Mouse (Mus musculus) lung, embryonic 16.5 days (tissue): Measurements from ENCODE around the gene Sgsm2. TPM values are rescaled to one million over a fixed set of nuclear protein-coding genes. Genes with fewer than 3 reads are reported as not detected.

Experiments
- ATAC-seq: fragments of 200-750 bp; cut with Nextera tagmentation; 2 replicates; pipeline ENCODE4 v1.8.0; 2017; ENCODE audit warnings: low read depth, mild to moderate bottlenecking, moderate library complexity
- H3K27ac ChIP-seq: fragments of 300-500 bp; sonication (generic); 2 replicates; pipeline ENCODE4 v1.5.1; 2014; ENCODE audit warnings: mild to moderate bottlenecking, control low read depth, low read length
- H3K27me3 ChIP-seq: fragments of 300-500 bp; sonication (generic); 2 replicates; pipeline ENCODE4 v1.6.1; 2014; ENCODE audit warnings: low read depth, low read length, mixed read lengths; ENCODE audit not compliant: control insufficient read depth, insufficient read depth
- H3K36me3 ChIP-seq: fragments of 300-500 bp; sonication (generic); 2 replicates; pipeline ENCODE4 v1.6.1; 2014; ENCODE audit warnings: low read length; ENCODE audit not compliant: control insufficient read depth, insufficient read depth
- H3K4me1 ChIP-seq: fragments of 300-500 bp; sonication (generic); replicated peaks from 2 replicates; pipeline ENCODE4 v1.6.1; 2014; ENCODE audit warnings: low read length, mixed read lengths; ENCODE audit not compliant: control insufficient read depth, insufficient read depth
- H3K4me2 ChIP-seq: fragments of 300-500 bp; sonication (generic); 2 replicates; pipeline ENCODE4 v1.6.1; 2014; ENCODE audit warnings: low read depth, low read length, control low read depth
- H3K4me3 ChIP-seq: fragments of 300-500 bp; sonication (generic); 2 replicates; pipeline ENCODE4 v1.5.1; 2014; ENCODE audit warnings: mild to moderate bottlenecking, low read length, control low read depth
- H3K9ac ChIP-seq: fragments of 300-500 bp; sonication (generic); 2 replicates; pipeline ENCODE4 v1.6.1; 2014; ENCODE audit warnings: low read length, control low read depth
- H3K9me3 ChIP-seq: fragments of 300-500 bp; sonication (generic); 2 replicates; pipeline ENCODE4 v1.6.1; 2016; ENCODE audit warnings: low read length; ENCODE audit not compliant: control insufficient read depth
- WGBS: fragments of 180-500 bp; shearing (Covaris S2); extraction: QIAGEN DNeasy Blood & Tissue Kit; methylation state at CpG from one replicate; pipeline ENCODE4 v1.1.7; 2014; 5-methylcytosine and 5-hydroxymethylcytosine counted together
- polyA plus RNA-seq: library from polyadenylated mRNA; unstranded; fragments of >200 nt; fragmentation: Nextera tagmentation; extraction: Ambion mirVana; gene quantifications from 2 replicates; pipeline ENCODE4 v1.2.1, GENCODE M21; 2015

Gene Sgsm2
- polyA plus RNA-seq, 1 experiment from 2014 or later, result 4.2 TPM

GRCm38 (mm10) chr11:74828404-74828931 is 68.4 kb downstream of the Sgsm2 start:
- Histone ChIP-seq H3K9me3 (no peaks in the 10 kb centered on the region), H3K4me3 (no peak overlapping the region), H3K36me3 (no peaks in the 10 kb centered on the region; the same call in 1 of the 2 replicates), H3K27ac (no peak overlapping the region), H3K27me3 (no peaks in the 10 kb centered on the region), H3K9ac (no peak overlapping the region), H3K4me1 (peaks cover 21% of the 10 kb centered on the region), H3K4me2 (no peak overlapping the region)
- no peak for ATAC-seq
- 28% methylated on average over 2 of the region's 2 CpGs for WGBS

GRCm38 (mm10) chr11:74827791-74828403 is 69.0 kb downstream of the Sgsm2 start:
- Histone ChIP-seq H3K27ac (no peak overlapping the region), H3K4me1 (peaks cover 15% of the 10 kb centered on the region), H3K36me3 (no peaks in the 10 kb centered on the region; the same call in 1 of the 2 replicates), H3K9me3 (no peaks in the 10 kb centered on the region), H3K27me3 (no peaks in the 10 kb centered on the region), H3K9ac (no peak overlapping the region), H3K4me2 (no peak overlapping the region), H3K4me3 (no peak overlapping the region)
- ATAC-seq, result no peak
- 63% methylated on average over 7 of the region's 7 CpGs for WGBS

- no peaks in the 10 kb centered on the region for H3K27me3 ChIP-seq
- ATAC-seq, result no peak
- no peaks in the 10 kb centered on the region; the same call in 1 of the 2 replicates for H3K36me3 ChIP-seq
- H3K4me3 ChIP-seq, result no peak overlapping the region
- no peak overlapping the region for H3K9ac ChIP-seq
- H3K4me2 ChIP-seq, result no peak overlapping the region
- peaks cover 10% of the 10 kb centered on the region for H3K4me1 ChIP-seq
- H3K27ac ChIP-seq, result no peak overlapping the region
- 85% methylated on average over 5 of the region's 5 CpGs for WGBS
- no peaks in the 10 kb centered on the region for H3K9me3 ChIP-seq
Measured at GRCm38 (mm10) chr11:74826702-74827101, 70.2 kb downstream of the Sgsm2 start.

GRCm38 (mm10) chr11:74826151-74826550 is 70.7 kb downstream of the Sgsm2 start:
- H3K4me3 ChIP-seq, result no peak overlapping the region
- H3K9me3 ChIP-seq, result no peaks in the 10 kb centered on the region
- H3K4me1 ChIP-seq, result peaks cover 10% of the 10 kb centered on the region
- no peak overlapping the region for H3K4me2 ChIP-seq
- H3K9ac ChIP-seq, result no peak overlapping the region
- ATAC-seq, result no peak
- H3K36me3 ChIP-seq, result no peaks in the 10 kb centered on the region; the same call in 1 of the 2 replicates
- 57% methylated on average over 7 of the region's 7 CpGs for WGBS
- H3K27me3 ChIP-seq, result no peaks in the 10 kb centered on the region
- H3K27ac ChIP-seq, result no peak overlapping the region

- Histone ChIP-seq H3K36me3 (peaks cover 4% of the 10 kb centered on the region; the same call in 1 of the 2 replicates), H3K27me3 (no peaks in the 10 kb centered on the region), H3K9ac (no peak overlapping the region), H3K27ac (no peak overlapping the region), H3K9me3 (no peaks in the 10 kb centered on the region), H3K4me3 (no peak overlapping the region), H3K4me1 (peaks cover 3% of the 10 kb centered on the region; the same call in 1 of the 2 replicates), H3K4me2 (no peak overlapping the region)
- 85% methylated on average over 7 of the region's 7 CpGs for WGBS
- no peak for ATAC-seq
Measured at GRCm38 (mm10) chr11:74822746-74823440, 74.0 kb downstream of the Sgsm2 start.

- Histone ChIP-seq H3K9me3 (no peaks in the 10 kb centered on the region), H3K4me1 (0 out of 2 replicates have a peak, but pooled peaks cover 3% of the 10 kb centered on the region), H3K4me2 (no peak overlapping the region), H3K9ac (no peak overlapping the region), H3K27me3 (no peaks in the 10 kb centered on the region), H3K27ac (no peak overlapping the region), H3K36me3 (peaks cover 15% of the 10 kb centered on the region), H3K4me3 (no peak overlapping the region)
- 17% methylated on average over 1 of the region's 1 CpGs for WGBS
- ATAC-seq, result no peak
Measured at GRCm38 (mm10) chr11:74821463-74821862, 75.4 kb downstream of the Sgsm2 start.

GRCm38 (mm10) chr11:74820921-74821320 is 75.9 kb downstream of the Sgsm2 start:
- Histone ChIP-seq H3K36me3 (peaks cover 15% of the 10 kb centered on the region), H3K4me2 (no peak overlapping the region), H3K9me3 (no peaks in the 10 kb centered on the region), H3K27ac (no peak overlapping the region), H3K4me3 (no peak overlapping the region), H3K27me3 (no peaks in the 10 kb centered on the region), H3K4me1 (0 out of 2 replicates have a peak, but pooled peaks cover 1% of the 10 kb centered on the region), H3K9ac (no peak overlapping the region)
- ATAC-seq, result no peak
- 45% methylated on average over 1 of the region's 1 CpGs for WGBS

- no peak overlapping the region for H3K4me2 ChIP-seq
- H3K27ac ChIP-seq, result no peak overlapping the region
- H3K4me3 ChIP-seq, result no peak overlapping the region
- H3K9me3 ChIP-seq, result no peaks in the 10 kb centered on the region
- H3K36me3 ChIP-seq, result peaks cover 18% of the 10 kb centered on the region
- no peaks in the 10 kb centered on the region for H3K27me3 ChIP-seq
- no peak for ATAC-seq
- no peak overlapping the region for H3K9ac ChIP-seq
- H3K4me1 ChIP-seq, result no peaks in the 10 kb centered on the region
Measured at GRCm38 (mm10) chr11:74815795-74816194, 81.1 kb downstream of the Sgsm2 start.

GRCm38 (mm10) chr11:74811538-74811937 is 85.3 kb downstream of the Sgsm2 start:
- ATAC-seq, result no peak
- peaks cover 7% of the 10 kb centered on the region for H3K36me3 ChIP-seq
- 49% methylated on average over 5 of the region's 5 CpGs for WGBS

More at GRCm38 (mm10) chr11:74811538-74811937, 85.3 kb downstream of the Sgsm2 start:
- Histone ChIP-seq H3K9me3 (no peaks in the 10 kb centered on the region), H3K4me3 (no peak overlapping the region), H3K9ac (no peak overlapping the region), H3K27me3 (no peaks in the 10 kb centered on the region), H3K27ac (no peak overlapping the region), H3K4me1 (no peaks in the 10 kb centered on the region), H3K4me2 (no peak overlapping the region)
